Mouse (Mus musculus) cerebellum, postnatal 36 days (tissue): Measurements from ENCODE around the gene Slc15a2.

Experiments used
- DNase-seq, 2 experiments: peaks; one replicate each; pipeline ENCODE4 v3.0.0; 2021 to 2022; ENCODE audit warnings: mixed read lengths in 2 of 2

Slc15a2 gene

DNA sequence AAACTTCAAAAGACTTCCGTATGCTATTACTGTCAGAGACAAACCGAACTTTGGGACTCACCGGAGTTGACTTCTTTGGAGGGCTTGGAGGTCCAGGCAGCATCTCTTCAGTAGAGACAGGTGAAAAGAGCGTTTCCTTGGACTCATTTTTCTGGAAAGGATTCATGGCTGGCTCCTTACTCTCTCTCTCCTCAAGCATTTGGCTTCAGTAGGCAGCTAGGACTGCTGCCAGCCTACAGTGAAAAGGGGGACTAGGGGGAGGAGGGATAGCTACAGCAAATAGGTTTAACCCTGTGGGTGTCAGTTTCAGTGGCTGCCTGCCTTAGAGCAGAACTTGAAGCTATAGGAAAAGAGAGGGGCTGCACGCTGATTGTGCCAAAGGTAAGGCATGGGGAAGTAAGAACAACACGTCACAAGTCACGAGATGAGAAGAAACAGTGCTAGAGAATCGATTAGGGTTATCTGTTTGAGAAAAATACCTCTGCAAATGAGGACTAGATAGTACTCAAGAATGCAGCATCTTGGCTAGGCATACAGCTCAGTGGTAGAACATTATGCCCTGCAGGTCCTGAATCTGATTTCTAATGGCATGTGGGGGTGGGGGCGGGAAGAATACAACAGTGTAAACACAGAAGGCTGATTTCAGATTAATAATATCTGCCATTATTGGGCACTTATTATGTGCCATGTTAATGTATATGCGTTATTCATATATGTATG, at the start of gene Slc15a2:
Gene Slc15a2 (minus strand): TSS at position 369 of the 720 bp plus-strand sequence.
- DNase-seq, result peak in 1 of 2 experiments; percentile 5

DNA sequence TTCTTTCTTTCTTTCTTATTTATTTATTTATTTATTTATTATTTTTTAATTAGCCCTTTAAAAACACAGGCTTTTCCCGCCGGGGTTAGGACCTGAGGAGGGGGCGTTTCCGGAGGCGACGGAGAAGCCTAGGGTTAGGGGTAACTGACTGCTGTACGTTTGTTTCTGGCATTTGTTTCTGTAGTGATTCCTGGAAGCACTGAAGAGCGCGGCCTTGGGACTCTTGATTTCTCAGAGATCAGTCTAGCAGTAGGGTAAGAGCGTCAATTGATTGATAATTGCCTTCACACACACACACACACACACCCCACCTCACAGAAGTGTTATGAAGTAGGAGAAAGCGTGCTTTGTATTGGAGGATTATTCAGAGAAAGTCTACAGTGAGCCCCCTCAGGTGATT, 44.1 kb upstream of the Slc15a2 start:
- no peak for DNase-seq

DNA sequence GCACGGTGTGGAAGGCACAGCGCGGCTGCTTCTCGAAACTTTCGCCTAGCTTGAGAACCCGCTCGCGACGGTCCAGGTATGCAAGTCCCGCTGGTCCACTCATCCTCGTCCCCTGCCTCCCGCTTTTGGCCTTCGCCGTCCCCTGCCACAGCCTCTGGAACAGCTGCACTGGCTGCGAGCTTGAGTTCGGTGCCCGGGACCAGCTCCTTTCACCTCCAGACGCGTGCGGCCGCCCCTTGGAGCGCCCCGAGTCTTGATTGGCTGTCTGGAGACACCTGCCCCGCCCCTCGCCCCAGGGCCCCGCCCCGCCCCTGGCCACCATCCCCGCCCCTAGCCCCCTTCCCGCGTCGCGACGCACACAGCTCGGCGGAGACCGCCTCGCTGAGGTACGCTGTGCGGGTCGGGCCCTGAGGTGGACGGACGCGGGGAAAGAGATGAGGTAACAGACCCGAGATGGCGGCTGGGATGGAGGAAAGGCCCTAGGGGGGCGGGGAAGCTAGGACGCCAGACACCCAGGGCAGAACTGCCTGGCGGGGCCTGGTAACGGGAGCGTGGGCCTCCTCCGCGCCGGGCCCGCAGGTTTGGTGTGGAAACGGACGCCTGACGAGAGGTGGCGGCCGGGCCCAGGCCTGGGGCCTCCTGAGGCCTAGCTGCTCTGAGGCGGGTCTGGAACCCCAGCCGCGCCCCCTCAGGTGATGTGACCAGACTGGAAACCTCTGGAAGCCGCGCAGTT, 43.5 kb upstream of the Slc15a2 start, which contains the start of gene Iqcb1:
Gene Iqcb1 (plus strand): TSS at position 332 of the 733 bp plus-strand sequence.
- DNase-seq, result peak; percentile 76 to 83

DNA sequence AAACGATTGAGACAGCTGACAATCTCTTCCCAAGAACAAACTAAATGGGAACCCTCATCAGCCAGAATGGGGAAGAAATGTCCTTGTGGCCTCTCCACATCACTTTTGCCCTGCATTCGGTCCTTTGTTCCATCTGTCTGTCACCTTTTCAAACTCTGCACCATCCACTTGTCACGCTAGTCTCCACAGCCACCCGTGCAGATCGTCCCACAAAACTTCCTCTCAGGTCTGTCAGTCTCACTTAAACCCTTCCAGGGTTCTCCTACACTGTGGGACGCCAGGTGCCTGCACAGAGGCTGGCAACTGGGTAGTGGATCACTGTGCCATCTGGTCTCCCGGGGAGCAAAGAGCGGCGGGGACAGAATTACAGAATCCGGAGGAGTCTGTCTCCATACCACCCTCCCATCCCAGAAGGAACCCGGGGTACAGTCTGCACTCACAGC, 42.9 kb upstream of the Slc15a2 start:
- DNase-seq, result no peak

DNA sequence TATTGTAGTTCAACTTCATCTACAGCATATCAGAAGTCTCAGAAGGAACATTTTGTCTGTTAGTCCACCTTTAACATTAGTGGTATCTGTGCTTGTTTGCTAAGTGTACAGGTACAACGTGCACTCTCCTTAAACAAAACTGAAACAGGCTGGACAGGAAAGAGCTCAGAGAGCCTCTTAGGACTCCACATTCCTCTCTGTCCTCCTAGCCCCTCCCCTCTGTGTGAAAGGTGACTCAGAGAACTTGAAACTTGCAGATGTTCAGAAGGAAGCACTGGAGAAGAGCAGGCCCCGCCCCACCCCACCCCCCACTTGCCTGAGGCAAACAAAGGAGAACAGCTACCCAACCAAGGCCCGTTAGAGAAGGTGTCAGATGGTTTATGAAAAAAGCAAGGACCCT, 36.7 kb upstream of the Slc15a2 start:
- no peak for DNase-seq

DNA sequence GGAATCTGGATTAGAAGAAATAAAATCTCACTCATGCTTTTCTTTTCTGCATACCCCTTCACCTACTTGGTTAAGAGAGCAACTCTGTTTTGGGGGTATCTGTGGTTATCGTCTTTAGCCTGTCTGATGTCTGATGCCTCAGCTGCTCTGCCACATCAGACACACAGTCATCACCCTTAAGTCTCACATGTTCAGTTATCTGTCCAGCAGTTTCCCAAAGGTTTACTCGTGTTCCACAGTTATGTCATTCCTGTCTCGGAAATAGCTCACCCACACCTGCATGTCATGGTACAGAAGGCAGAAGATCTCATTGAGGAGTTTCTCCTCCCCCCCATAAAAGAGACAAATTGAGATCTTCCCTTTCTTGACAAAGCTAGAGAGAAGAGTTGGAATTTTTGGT, 36.0 kb upstream of the Slc15a2 start:
- no peak for DNase-seq

DNA sequence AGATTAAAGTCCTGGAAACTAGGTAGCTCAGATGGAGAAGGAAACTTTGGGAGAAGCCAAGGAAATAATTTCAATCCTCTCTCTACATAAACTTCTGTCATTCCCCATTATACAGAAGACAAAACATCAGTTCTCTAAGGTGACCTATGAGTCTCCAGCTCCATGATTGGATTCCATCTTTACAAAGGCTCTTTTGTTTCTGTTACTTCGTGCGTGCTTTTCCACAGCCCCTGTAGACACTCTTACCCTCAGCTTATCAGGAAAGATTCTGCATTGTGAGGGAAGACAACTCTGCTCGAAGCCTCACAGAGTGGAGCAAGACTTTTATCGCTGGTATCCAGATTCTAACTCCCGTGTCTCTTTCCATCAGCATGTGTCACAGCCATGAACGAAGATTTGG, 35.3 kb upstream of the Slc15a2 start:
- DNase-seq, result no peak

DNA sequence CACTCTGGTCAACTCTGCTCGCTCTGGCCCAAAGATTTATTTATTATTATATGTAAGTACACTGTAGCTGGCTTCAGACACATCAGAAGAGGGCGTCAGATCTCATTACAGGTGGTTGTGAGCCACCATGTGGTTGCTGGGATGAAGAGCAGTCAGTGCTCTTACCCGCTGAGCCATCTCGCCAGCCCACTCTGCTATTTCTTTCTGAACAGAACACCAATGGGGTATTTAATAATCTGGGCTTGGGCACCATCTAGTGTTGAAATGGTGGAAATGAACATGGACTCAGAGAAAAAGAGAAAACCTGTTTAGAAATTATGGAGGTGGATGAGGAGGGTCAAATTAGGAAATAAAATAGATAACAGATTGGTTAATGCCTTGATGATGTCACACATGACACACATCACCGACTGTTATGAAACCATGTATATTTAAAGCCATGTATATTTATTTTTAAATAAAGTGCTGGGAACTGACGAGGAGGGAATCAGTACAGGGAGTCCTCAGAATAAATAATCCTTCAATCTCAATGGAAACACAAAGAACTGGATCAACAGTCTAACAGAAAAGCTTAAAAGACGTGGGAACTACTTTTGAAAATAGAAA, 32.7 kb upstream of the Slc15a2 start:
- peak; percentile 56 to 66 for DNase-seq

DNA sequence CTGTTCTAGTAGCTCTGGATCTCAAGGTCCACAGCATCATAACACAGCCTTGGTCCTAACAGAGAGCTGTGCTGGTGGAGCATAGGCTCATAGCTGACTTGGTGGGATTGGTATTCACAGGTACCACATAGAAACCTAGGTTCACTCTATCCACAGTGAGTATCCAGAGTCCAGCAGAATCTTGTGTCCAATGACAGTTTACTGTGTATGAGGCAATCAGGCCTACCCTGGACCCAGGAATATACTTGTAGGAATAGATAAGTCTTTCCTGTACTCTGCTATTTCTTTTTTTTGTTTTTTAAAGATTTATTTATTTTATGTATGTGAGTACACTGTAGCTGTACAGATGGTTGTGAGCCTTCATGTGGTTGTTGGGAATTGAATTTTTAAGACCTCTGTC, 32.2 kb upstream of the Slc15a2 start:
- DNase-seq, result no peak

DNA sequence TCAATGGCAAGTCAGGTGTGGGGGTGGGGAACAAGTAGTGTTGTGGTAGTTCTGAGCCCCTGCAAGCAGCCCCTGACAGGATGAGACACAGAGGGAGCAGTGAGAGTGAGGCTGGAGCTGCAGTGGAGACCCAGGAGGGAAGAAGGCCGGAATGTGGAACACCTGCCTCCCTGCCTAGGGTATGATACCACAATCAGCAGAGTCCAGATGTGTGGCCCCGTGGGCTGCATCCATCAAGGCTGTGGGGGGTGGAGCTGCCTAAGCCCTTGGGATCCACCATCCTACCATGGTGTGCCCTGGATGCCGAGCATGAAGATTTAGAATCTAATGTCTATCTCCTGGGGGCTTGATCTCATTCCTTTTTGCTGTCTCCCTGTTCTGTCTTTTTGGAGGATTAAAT, 28.9 kb upstream of the Slc15a2 start:
- no peak for DNase-seq

DNA sequence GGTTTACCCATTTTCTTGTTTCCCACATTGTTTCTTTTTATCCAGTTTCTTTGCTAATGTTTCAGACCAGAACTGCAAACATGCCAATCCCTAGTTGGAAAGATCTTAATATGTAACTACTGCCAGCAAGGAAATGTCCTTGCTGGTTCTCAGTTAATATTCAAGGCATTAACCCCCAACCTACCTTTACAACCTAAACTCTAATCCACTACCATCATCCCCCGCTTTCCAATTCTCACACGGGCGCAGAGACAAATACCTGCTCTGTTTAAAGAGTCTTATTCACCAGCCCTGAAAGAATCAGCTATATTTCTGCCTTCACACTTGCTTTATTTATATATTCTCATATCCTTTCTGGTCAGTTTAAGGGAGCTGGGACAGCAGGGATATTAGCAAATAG, 23.9 kb upstream of the Slc15a2 start:
- DNase-seq, result no peak

DNA sequence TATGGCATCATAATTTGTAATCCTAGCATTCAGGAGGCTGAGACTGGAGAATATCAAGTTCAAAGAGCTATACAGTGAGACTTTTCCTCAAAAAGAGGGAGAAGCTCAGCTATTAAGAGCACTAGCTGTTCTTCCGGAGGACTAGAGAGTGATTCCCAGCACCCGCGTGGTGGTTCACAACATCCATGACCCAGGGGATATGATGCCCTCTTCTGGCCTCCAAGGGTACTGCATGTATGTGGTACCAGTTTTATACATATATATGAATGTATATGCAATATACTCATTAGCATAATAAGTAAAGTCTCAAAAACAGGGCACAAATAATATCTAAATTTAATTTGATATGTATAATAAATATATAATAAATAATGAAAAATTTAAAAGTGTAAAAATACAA, 17.6 kb upstream of the Slc15a2 start:
- no peak for DNase-seq

DNA sequence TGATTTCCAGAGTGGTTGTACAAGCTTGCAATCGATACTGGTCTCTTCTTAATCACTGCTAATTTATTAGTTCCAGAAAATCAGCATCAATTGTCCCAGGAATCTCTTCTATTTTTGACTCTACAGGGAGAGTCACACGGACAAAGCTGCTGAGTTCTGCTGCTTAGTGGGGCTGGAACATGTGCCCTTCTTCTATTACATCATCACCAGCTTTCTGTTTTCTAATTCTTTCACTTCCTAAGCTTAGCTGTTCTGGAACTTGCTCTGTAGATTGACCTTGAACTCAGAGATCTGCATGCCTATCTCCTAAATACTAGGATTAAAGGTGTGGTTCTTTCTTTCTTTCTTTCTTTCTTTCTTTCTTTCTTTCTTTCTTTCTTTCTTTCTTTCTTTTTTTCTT, 13.6 kb upstream of the Slc15a2 start:
- no peak for DNase-seq

DNA sequence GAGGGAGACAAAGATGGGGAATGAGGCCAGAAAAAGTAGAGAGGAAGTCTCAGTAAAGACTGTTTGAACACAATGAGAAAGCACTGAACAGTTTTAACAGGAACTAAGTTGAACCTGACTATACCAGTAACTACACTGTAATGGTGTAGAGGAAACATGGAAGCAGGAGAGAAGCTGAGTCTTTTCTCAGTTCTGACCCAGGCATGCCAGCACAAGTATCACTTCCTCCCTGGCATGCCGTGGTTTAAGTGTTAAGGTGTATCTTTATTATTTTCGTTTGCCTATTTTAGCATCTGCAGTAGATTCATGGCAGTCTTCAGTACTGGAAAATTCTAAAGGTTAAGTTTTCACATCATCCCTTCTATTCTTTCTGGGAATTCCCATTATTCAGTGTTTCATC, 10.2 kb upstream of the Slc15a2 start:
- no peak for DNase-seq

DNA sequence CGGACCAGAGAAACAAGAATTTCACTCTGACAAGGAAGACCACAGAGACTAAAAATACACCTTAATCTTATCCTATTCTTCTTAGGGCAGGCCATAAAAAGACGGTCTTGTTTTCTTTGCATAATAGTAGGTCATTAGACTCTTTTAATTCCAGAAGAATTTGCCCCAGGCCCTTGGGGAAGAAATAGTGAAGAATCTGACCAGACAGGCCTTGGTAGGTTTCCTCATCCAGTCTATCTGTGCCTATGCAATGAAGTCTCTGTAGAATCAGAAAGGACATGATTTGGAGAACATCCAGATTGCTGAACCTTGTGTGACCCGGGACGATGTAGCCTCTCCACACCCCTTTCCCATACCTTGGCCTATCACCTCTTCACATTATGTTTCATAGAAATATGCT, 5.4 kb upstream of the Slc15a2 start:
- DNase-seq, result no peak

DNA sequence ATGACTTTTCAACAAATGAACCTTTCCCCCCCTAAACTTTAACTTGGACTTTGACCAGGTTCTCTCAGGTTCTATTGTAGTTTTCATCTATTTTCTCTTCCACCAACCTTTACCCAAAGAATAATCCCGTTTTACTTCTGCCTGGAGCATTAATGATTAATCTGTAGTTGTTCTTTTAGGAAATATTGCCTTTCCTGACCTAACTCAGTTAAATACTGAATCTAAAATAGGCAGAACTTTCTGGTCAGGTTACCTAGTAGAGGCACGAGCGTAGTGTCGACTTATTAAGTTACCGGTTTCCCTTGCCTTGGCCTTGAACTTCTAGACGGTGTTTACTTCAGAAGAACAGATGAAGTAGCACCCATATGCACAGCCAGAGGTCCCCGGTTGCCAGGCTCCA, 1.7 kb upstream of the Slc15a2 start:
- no peak for DNase-seq

DNA sequence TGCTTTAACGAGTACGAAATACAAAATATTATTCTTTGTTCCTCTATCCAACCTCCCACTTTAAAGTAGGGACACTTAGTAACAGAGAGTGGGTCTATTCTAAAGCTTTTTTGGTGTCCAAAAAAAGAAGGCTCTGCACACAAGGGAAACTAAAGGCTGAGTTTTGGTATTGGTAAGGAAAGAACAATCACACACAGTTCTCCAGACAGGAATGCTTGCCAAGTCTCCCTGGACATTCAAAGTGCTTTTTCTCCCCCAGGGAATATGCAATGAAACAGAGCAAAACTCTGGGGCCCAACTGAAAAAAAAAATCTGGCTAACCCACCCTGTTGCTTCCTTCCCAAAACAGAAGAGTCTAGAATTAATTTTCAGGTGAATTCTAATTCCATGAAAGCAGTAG, 616 bp downstream of the Slc15a2 start:
- no peak for DNase-seq

DNA sequence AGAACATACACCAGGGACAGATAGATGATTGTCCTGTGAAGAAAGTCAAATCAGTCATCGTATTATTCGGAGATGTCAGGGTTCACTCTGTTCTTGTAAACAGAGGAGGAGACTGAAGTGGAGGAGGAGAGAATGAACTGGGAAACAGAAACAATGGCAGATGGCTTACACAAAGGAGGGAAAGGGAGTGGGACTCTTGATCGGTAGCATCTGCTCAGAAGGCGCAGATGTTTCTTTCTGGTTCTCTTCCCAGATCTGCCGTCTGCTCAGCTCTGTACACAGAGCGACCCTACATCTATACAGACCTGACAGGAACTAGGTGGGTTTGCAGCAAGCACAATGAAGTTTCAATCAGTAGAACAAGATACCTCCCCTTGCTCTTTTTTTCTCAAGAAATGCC, 9.1 kb downstream of the Slc15a2 start:
- no peak for DNase-seq

DNA sequence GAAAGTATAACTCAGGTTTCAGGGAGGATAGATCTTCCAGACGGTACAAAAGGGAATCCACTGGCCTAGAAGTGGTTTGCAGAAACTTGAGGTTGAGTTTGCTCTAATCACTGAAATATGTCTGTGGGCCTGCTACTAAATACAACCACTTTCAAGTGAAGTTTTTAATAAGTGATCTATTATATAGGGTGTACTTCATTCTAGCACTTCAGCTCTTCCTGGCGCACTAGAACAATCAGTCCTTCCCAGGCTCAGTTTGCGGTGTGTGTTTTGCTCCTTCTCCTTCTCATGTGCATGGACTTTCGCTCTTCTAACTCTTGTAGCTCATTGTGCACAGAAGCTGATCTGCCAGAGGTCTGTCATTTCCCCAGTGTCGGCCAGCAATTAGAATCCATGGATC, 11.8 kb downstream of the Slc15a2 start:
- no peak for DNase-seq

DNA sequence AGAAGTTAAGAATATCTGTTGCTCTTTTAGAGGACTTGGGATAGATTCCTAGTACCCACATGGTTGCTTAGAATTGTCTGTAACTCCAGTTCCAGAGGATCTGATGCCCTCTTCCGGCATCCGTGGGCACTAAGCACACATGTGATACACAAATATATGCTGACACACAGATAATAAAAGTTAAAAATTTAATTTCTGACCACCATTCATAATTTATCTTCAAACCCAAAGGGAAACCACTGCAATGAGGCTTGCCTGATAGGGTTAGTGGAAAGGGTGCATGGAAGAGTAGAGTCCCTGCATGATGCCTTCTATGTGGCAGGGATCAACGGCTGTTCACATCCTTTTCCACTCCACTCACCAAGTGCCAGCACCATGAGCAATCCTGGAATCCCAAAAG, 13.1 kb downstream of the Slc15a2 start:
- no peak for DNase-seq

DNA sequence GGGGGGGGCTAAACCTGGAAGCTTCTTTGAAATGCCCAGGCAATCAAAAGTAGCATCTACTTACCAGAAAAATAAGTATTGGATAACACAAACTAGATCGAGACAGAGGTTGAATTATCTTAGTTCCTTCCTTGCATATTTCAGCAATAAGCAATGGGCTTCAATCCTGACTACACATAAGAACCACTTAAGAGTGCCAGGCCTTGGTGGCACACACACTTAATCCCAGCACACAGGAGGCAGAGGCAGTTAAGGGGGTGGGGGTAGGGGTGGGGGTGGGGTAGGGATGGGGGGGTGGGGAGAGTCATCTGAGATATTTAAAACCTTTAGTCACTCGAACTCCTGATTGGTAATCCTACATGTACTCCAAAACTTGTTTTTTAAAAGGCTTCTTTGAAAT, 13.5 kb downstream of the Slc15a2 start:
- DNase-seq, result no peak

DNA sequence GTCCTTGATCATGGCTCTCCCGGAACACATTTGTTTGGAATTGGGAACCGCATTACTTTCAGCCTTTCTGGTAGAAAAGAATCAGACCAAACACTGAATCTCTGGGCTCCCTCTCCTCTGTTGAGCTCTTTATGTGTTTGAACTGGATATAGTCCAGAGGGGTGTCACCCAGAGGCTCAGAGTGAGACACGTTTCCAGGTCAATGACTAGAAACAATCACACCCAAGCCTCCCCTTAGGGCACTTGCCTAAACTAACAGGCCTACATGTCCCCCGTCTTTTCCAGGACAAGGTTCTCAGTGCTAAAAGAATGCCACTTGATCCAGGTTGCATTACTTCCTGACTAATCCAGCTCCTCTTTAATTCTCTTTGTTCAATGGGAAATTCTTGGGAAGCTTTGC, 13.9 kb downstream of the Slc15a2 start:
- no peak for DNase-seq

DNA sequence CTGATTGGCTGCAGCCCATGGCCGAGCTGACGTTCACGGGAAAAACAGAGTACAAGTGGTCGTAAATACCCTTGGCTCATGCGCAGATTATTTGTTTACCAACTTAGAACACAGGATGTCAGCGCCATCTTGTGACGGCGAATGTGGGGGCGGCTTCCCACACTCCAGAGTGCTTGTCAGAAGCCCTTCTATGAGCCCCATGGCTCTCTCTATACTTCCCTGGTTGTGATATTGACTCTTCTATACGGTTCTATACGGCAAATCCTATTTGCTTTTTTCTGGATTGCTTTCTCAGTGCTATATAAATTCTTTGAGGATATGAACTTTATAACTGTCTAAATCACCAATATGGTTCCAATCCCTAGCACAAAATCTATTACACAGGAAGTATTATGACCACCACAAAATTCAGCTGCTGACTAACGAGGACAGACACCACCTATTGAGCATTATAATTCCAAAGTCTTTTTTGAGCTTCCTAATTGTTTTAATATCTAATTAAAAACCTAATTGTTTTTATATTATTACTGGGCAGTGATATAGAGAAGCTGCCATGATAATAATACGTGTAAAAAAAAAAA, 14.5 kb downstream of the Slc15a2 start:
- no peak for DNase-seq

DNA sequence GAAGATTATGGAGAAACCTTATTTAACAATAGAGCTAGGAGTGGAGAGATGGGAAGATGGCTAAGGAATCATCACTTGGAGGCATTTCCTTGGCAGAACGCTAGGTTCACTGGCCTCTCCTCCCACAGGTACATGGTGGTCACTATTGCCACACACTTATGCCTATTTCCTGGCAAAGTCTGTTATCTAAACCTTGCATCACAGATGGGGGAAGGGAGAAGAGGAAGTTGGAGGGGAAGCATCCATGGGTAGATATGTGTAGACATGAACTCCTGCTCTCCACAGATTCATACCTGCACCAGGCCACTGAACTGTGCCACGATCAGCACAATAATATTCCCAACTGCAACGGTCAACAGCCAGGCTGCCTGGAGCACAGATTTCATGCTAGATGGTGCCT, 32.8 kb downstream of the Slc15a2 start:
- DNase-seq, result no peak
